Mouse (Mus musculus): Measurements from ENCODE around the gene Synj1.

Synj1 gene

DNA sequence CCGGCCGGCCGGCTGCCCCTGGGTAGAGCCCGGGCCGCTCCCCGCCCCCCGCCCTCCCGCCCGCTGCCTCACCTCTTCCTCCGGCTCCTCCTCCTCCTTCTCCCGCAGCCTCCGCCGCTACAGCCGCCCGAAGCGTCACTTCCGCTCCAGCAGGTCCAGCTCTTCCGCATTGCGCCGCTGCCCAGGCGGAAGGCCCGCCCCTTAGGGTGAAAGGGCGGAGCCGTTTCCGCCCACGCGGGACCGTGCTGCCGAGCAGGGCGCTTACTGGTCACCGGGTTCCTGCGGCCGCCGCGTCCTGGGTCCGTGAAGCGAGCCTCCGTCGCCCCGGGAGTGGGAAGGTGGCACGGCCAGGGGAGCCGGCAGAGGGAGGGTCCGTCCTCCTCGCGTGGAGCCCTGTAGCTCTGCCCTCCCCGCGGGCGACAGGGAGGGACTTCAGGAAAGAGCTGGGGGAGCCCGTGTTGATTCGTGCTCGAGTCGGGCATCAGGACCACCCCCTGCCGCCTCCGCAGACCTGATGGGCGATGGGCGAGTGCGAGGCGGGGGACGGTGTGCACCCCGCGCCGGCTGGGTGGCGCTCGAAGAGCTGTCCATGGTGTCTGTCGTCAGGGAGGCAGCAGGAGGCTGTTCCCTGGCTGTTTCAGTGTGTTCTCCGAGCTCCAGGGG, at the start of gene Synj1:
Gene Synj1 (minus strand): TSS at position 288 of the 663 bp plus-strand sequence.
- DNase-seq (ENCODE audit: low spot score in 2 of 2): peak; percentile 78 to 88

DNA sequence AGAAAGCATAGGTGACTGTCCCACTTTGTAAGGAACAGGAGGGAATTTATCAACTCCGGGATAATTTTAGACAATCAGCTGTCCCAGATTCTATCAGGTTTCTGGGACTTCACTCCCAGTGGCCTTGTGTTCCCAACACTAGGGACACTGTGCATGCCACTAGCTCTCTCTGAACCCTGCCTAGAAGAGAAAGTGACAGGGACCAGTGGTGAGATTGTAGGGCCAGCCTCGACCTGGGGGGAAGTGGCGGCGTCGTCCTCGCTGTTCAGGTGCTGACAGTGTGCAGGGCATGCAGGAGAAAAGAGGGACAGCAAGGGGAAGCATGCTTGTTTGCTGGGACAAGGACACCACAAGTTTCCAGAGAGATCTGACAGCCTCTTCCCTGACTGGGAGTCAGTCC, 46.6 kb upstream of the Synj1 start:
- no peak for DNase-seq (ENCODE audit: low spot score in 2 of 2)

- no peak for DNase-seq (ENCODE audit: low spot score in 2 of 2)
Observed at GRCm38 (mm10) chr16:91057261-91057660, 46.2 kb upstream of the Synj1 start.

DNA sequence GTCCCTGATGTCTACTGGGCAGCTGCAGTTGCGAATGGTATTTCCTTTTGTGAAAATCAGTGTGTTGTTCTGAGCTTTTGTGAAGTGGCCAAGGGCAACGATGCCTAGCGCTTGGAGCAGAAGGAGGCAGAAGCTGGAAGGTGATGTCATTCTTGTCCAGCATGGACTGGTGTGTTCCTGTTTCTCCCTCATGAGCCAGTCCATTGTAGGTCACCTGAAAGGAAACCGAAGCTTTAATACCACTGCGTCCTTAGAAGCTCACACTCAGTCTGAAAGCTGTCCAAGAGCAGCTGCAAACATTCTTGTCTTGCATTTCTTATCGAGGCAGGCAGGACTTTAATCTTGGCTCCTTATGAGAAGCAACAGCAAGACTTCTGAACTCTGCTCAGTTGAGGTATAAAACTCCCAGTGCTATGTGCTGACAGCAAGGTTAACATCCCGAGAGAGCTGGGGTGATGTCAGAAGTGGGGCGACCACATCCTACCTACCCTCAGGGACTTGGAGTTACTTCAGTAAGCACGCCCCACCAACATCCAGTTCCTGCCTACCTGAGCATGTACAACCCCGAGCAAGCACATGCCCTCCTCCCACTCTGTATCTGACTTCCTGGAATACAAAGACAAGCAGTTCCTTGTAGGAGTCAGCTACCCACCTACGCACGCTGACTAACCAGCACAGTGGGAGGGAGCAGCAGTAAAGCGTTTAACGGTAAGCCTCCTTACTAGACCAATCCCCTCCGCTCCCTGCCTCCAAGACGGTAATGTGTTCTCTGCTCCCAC, 45.1 kb upstream of the Synj1 start:
- no peak for DNase-seq (ENCODE audit: low spot score in 2 of 2)

- no peak for DNase-seq (ENCODE audit: low spot score in 2 of 2)
Observed at GRCm38 (mm10) chr16:91055150-91055549, 44.0 kb upstream of the Synj1 start.

DNA sequence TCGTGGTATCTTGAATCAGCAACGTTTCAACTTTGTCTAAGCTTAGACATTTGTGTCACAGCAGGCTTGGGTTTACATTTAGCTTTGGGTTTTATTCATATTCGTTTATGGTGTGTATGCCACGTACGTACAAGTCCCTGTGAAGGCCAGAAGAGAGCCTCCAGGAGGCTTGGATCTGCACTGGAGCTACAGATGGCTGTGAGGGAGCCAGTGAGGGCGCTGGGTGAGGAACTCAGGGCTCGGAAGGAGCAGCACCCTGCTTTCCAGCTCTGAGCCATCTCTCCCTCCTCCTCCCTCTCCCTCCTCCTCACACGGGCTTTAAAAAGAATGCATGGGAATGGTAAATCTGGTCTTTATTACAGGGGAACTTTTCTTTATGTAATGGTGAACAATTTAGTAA, 42.5 kb upstream of the Synj1 start:
- DNase-seq (ENCODE audit: low spot score in 2 of 2): no peak

- peak in 1 of 2 experiments; percentile 53 for DNase-seq (ENCODE audit: low spot score in 2 of 2)
Observed at GRCm38 (mm10) chr16:91045511-91045910, 34.4 kb upstream of the Synj1 start.

- DNase-seq (ENCODE audit: low spot score in 2 of 2): peak; percentile 99 to 100
Observed at GRCm38 (mm10) chr16:91044270-91045182, 33.4 kb upstream of the Synj1 start, which contains the start of gene Paxbp1. Paxbp1 (minus strand) TSS chr16:91044543.

- peak; percentile 38 to 66 for DNase-seq (ENCODE audit: low spot score in 2 of 2)
Observed at GRCm38 (mm10) chr16:91043461-91044248, 32.5 kb upstream of the Synj1 start.

DNA sequence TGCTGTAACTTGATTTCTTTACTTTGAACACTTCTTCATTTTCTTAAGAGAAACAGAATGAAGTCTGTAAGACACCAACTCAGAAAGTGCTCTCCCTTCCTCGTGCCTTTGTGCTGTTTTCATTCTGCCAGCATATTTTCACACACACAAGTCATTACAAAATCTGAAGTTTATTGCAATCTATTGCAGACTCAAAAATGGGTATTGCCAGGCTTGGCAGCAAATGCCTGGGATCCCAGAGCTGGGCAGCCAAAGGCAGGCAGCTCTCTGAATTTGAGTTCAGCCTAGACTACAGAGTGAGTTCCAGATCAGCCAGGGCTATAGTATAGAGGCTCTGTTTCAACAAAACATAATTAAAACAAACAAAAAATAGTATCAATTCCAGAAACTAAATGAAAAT, 31.5 kb upstream of the Synj1 start:
- DNase-seq (ENCODE audit: low spot score in 2 of 2): no peak

GRCm38 (mm10) chr16:91035866-91036265, 24.8 kb upstream of the Synj1 start:
- no peak for DNase-seq (ENCODE audit: low spot score in 2 of 2)

DNA sequence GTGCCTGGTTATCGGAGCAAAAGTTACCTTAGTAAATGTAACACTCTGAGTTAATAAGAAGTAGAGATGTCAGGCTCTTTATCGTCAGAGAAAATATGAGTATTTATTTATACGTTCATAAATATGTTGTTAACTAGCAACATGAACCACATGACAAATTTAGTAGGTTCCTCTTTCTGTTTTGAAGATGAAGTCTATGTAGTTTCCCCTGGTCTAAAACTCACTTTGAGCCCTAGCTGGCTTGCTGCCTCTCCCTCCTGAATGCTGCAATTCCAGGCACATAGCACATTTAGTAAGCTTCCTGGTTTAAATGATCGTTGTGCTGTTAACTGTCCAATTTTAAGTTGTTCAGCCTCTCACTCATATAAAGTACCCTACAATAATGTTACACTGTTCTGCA, 19.6 kb upstream of the Synj1 start:
- DNase-seq (ENCODE audit: low spot score in 2 of 2): no peak

- DNase-seq (ENCODE audit: low spot score in 2 of 2): no peak
Observed at GRCm38 (mm10) chr16:91029901-91030300, 18.8 kb upstream of the Synj1 start.

GRCm38 (mm10) chr16:91029161-91029743, 18.1 kb upstream of the Synj1 start:
- no peak for DNase-seq (ENCODE audit: low spot score in 2 of 2)

GRCm38 (mm10) chr16:91026290-91026689, 15.2 kb upstream of the Synj1 start:
- DNase-seq (ENCODE audit: low spot score in 2 of 2): no peak

DNA sequence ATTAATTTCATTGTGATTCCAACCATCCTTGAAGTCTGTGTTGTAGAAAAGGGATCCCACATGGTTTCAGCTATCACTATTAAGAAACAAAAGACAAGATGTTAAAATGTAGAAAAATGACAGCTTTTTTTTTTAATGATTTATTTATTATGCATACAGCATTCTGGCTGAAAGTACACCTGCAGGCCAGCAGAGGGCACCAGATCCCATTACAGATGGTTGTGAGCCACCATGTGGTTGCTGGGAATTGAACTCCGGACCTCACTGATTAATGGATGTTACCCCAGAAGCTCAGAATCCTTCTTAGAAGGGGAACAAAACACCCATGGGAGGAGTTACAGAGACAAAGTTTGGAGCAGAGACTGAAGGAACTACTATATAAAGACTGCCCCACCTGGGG, 12.3 kb upstream of the Synj1 start:
- DNase-seq (ENCODE audit: low spot score in 2 of 2): no peak

- no peak for DNase-seq (ENCODE audit: low spot score in 2 of 2)
Observed at GRCm38 (mm10) chr16:91020842-91021483, 9.9 kb upstream of the Synj1 start.

DNA sequence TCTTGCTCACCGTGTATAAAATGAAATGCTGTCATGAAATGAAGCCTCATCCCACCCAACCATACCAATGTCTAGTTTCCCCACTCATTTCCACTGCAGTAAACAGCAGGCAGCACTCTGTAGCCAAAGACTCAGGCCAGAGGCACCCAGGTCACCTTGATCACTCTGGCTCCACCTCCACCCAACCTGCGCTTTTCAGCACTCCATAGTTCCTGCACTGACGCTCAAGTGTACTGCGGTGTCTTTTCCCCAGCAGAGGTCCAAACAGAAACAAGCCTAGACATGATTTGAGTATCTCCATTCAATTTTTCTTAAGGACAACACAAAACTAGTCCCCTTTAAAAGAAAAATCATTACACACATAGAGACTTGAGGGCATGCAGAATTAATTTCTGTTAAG, 8.4 kb upstream of the Synj1 start:
- no peak for DNase-seq (ENCODE audit: low spot score in 2 of 2)

DNA sequence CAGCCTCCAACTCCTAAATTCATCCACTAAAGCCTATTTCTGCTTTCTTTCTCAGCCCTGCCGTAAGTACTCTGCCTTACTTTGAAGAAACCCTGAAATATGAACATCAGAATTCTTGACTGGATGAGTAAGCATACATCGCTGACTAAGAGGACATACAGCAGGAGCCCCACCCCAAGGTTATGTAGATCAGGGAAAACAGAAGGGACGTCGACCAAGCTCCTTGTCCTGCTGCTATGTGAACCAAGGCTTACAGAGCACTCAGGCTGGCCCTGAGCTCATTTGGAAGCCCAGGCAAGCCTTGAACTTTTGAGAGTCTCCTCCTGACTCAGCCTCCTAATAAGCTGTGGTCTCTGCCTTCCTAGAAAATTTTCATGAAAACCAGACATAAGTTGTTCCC, 4.7 kb upstream of the Synj1 start:
- no peak for DNase-seq (ENCODE audit: low spot score in 2 of 2)

- no peak for DNase-seq (ENCODE audit: low spot score in 2 of 2)
Observed at GRCm38 (mm10) chr16:91011847-91012246, 739 bp upstream of the Synj1 start.

All from cerebellum, postnatal 4 days (tissue).